Mouse (Mus musculus) spleen, adult 2 months (tissue): Measurements from ENCODE around the gene Hba-x.

Experiments
- CTCF ChIP-seq: fragments of 200-500 bp; IDR thresholded peaks from 2 replicates; pipeline ENCODE4 v1.5.1; 2011; ENCODE audit warnings: mild to moderate bottlenecking, inconsistent platforms; ENCODE audit not compliant: insufficient read depth, insufficient read length, insufficient replicate concordance; ENCODE audit errors: extremely low read depth
- POLR2A ChIP-seq: fragments of 200-500 bp; IDR thresholded peaks from 2 replicates; pipeline ENCODE4 v1.6.1; 2011; ENCODE audit warnings: low read depth, low read length, inconsistent platforms

DNA sequence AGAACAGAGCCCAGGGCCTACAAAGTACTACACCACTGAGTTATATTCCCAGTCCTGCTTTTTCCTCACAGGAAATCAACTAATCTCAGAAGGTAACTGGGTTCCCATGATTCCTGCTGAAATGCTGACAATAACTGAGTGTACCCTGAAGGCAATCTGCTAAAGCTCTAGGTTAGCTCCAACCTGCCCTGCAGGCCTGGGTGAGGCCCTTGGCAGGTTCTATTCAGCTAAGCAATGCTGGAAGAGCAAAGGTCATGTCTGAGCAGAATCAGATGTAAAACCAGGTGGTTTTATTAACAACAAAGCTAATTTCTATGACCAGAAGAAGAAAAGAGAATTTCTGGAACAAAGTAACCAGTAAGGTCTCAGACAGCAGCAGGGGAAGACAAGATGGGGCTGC is 34.8 kb upstream of the Hba-x start:
- TF ChIP-seq CTCF = no peak
- TF ChIP-seq POLR2A = no peak
